Mouse (Mus musculus) bone marrow, adult 2 months (tissue): ENCODE results near the gene Lbx2.

Source experiments
- CTCF ChIP-seq: fragments of 200-500 bp; IDR thresholded peaks from 2 replicates; pipeline ENCODE4 v1.5.1; 2011; ENCODE audit warnings: low read length, control low read depth; ENCODE audit not compliant: control insufficient read depth, insufficient read depth
- POLR2A ChIP-seq: fragments of 200-500 bp; IDR thresholded peaks from 2 replicates; pipeline ENCODE4 v1.6.1; 2011; ENCODE audit warnings: low read depth, mild to moderate bottlenecking, control low read depth, low read length, borderline replicate concordance; ENCODE audit not compliant: control insufficient read depth

GRCm38 (mm10) chr6:83118369-83118768 is 32.2 kb downstream of the Lbx2 start:
- TF ChIP-seq CTCF (no peak), POLR2A (no peak)
